Mouse (Mus musculus) Patski (cell line): ENCODE data around the gene Rflna. TPM values are rescaled to one million over a fixed set of nuclear protein-coding genes. Genes with fewer than 3 reads are reported as not detected.

Experiments used
- ATAC-seq: fragments of 100-300 bp; one replicate; pipeline ENCODE4 v1.8.0; 2021
- CTCF ChIA-PET: fragments of 350-600 bp; sonication (Branson Sonifier 250); formaldehyde crosslinking; loops from one replicate; lab custom pipeline; 2022; ENCODE audit warnings: inconsistent platforms; lab: Charles Lee
- POLR2A ChIA-PET: fragments of 350-600 bp; sonication (Branson Sonifier 250); formaldehyde crosslinking; loops from one replicate; lab custom pipeline; 2022; ENCODE audit warnings: antibody characterized with exemption, inconsistent platforms; lab: Charles Lee
- DNase-seq: peaks from one replicate; pipeline ENCODE4 v3.0.0-alpha.2; 2011; ENCODE audit warnings: low read depth, low spot score
- H3K27me3 ChIP-seq: fragments of 371-371 bp; one replicate; pipeline ENCODE4 v1.5.1; 2021
- CTCF ChIP-seq: fragments of 100-300 bp; IDR thresholded peaks from one replicate; pipeline ENCODE4 v1.5.1; 2021
- in situ Hi-C: fragments of 300-500 bp; cut with MboI; formaldehyde crosslinking; loops from 3 replicates; pipeline ENCODE4 v1.11.1; 2018; ENCODE audit warnings: low pct_unique_long_range_greater_than_20kb, mixed read lengths
- polyA plus RNA-seq: library from polyadenylated mRNA; unstranded; gene quantifications from one replicate; pipeline ENCODE4 v1.2.3, GENCODE M21; 2021

The Rflna gene
- polyA plus RNA-seq, 1 experiment from 2014 or later, result 0.13 TPM

DNA sequence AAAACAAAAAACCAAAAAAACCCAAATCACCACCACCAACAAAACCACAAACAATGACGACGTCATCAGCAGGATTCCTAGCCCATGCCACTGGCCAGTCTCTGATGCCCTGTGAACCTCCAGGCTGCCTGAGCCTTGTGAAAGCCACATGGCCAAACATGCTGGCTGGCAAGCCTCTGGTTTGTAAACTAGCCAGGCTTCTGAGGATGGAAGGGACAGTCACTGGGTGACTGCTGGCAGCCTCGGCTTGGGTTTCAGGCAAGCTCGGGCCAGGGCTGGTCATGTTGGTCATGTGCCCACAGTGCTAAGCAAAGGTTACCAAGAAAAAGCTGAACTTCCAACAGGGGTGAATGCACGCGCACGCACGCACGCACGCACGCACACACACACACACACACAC is 18.3 kb downstream of the Rflna start:
- in situ Hi-C loops, result no loop called here
- peak; percentile 64 for DNase-seq
- peak; percentile 22 for ATAC-seq
- CTCF ChIA-PET, result interaction anchor here (1.0 to 3.0 kb wide), 3 partner anchors 14 to 60 kb away, joined by 3 to 11 read pairs (median 4); no protein-coding TSS in a partner anchor
- no peaks in the 10 kb centered on the region for H3K27me3 ChIP-seq
- POLR2A ChIA-PET, result no interaction called here
- TF ChIP-seq CTCF, result no peak

DNA sequence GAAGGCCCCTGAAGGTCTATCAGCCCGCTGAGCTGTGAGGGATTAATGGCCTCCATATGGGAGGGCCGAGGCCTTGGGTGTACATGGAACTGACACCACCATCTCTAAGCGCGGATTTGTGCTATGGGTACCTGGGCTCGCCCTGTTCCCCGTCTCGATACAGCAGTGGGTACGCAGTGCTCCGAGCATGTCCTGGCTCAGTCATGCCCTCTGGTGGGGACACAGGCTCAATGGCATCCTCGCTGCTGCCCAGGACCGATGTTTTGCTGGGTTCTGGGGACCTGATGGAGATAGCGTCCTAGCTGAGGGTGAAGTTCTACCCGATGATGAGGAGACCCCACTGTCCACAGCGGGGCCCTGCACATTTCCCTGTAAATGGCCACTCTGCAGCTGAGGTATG is 21.0 kb downstream of the Rflna start:
- POLR2A ChIA-PET, result interaction anchor here (1.1 kb wide), 1 partner anchor 10 kb away, joined by 3 read pairs; no protein-coding TSS in a partner anchor
- DNase-seq, result no peak
- CTCF ChIA-PET, result interaction anchor here (1.0 to 3.0 kb wide), 5 partner anchors 9 to 245 kb away, joined by 3 to 11 read pairs (median 4); no protein-coding TSS in a partner anchor

DNA sequence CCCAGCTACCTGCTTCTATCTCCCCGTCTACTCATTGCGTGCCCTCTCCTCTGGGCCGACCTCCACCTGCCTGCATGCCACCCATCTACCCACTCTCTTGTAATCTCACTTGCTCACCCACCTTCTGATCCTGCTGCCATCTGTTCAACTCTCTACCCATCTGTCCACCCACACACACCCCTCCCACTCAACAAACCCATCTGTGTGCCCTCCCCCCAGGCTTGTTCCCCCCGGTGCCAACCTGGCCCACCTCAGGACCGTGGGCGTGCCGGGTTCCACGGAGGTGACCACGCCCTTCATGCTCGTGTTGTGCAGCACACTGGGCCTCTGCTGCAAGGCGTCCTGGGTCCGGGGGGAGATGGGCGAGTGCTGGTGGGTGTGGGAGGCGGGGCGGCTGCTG is 25.4 kb downstream of the Rflna start:
- no peak for TF ChIP-seq CTCF
- CTCF ChIA-PET, result interaction anchor here (1.1 kb wide), 1 partner anchor 39 kb away, joined by 3 read pairs; no protein-coding TSS in a partner anchor
- in situ Hi-C loops, result no loop called here
- no peak for DNase-seq
- H3K27me3 ChIP-seq, result no peaks in the 10 kb centered on the region
- POLR2A ChIA-PET, result no interaction called here
- no peak for ATAC-seq

More for the DNA sequence above, 21.0 kb downstream of the Rflna start:
- TF ChIP-seq CTCF, result no peak
- in situ Hi-C loops, result no loop called here
- no peak for ATAC-seq
- H3K27me3 ChIP-seq, result no peaks in the 10 kb centered on the region

DNA sequence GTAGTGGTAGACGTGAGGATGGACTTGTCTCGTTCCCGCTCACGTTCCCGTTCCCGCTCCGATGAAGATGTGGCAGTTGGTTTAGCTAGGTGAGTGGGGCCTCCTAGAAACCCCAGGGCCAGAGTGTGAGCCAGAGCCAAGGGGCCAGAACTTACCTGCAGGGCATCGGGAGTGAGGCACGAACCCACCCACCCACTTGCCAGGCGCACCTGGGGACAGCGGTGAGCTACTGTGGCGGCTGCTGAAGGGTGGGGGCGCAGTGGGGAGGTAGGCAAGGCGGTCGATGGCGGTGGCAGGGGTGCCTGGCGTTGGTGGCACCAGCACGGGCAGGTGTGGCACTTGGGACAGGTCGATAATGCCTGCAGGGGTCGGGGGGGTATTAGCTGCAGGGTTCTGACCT is 25.9 kb downstream of the Rflna start:
- H3K27me3 ChIP-seq, result no peaks in the 10 kb centered on the region
- ATAC-seq (no peak), DNase-seq (no peak)
- TF ChIP-seq CTCF, result no peak
- in situ Hi-C loops, result no loop called here
- POLR2A ChIA-PET, result no interaction called here
- CTCF ChIA-PET, result no interaction called here

DNA sequence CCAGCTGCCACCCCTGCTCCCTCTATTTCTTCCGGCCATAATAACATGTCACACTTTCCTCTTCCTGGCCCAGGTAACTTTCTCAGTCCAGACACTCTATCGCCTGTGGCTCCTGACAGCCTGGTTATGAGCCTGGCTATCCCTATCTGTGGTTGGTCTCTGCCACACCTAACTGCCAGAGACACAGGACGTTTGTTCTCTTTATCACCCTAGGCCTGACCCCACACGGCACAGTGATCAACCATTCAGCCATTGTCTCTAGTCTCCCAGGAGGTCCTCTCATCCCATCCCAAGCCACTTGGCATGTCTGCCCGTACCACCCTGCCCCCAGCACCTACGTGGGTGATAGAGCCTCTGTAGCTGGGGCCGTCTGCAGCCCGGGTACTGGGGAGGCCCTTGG is 33.5 kb downstream of the Rflna start:
- POLR2A ChIA-PET, result no interaction called here
- no peak for TF ChIP-seq CTCF
- CTCF ChIA-PET, result interaction anchor here (1.0 kb wide), 1 partner anchor 19 kb away, joined by 4 read pairs; no protein-coding TSS in a partner anchor
- DNase-seq, result no peak
- ATAC-seq, result no peak
- no peaks in the 10 kb centered on the region for H3K27me3 ChIP-seq
- in situ Hi-C loops, result no loop called here

DNA sequence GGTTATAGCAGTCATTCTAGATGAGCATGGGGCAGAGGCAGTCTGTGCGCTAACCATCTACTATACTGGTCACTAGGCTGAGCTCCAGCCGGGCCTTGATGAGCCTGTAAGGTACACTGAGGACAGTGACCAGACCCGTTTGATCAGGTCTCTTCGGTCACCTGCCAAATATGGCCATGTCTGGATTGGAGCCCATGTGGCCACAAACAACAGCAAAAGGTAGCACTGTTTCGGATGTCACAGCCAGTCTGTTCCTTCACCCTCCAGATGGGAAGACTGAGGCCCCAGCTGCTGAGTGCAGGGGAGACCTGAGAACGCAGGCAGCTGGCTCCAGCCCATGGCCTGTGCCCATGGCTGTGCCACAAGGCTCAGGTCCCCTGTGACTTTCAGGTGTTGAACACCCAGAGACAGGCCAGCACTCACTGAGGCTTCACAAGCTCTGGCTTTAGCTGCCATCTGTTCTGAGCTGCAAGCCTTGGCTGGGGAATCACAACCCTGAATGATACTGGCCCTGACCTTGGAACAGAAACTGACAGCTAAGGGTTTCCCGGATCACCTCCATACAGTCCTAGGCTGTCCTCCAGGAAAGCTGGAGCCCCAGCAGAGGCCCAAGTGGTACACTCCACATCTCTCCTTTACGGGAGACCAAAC is 36.5 kb downstream of the Rflna start:
- no peaks in the 10 kb centered on the region for H3K27me3 ChIP-seq
- DNase-seq (no peak), ATAC-seq (no peak)
- no peak for TF ChIP-seq CTCF
- CTCF ChIA-PET, result interaction anchor here (1.0 to 2.8 kb wide), 2 partner anchors 25 to 27 kb away, joined by 3 to 11 read pairs; no protein-coding TSS in a partner anchor
- in situ Hi-C loops, result no loop called here
- POLR2A ChIA-PET, result interaction anchor here (0.5 to 1.1 kb wide), 3 partner anchors 10 to 182 kb away, joined by 3 read pairs; no protein-coding TSS in a partner anchor

DNA sequence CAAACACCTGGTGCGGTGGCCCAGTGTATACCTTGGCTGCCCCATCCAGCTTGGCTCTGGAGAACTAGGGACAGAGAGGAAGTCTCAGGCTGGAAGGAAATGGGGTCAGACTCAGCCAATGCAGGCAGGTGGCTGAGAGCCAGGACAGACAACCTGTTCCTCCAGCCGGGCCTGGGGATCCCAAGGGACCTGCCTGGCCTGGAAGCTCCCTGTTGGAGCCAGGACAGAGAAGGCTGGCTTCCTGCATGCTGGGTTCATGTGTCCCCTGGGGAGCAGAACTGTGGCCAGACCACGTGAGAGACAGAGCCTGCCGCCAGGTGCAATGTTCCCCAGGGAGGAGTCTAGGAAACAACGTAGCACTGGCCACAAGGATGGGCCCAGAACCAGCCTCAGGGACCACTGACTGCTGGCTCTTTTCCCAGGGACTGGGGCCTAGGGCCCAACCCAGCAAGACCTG is 37.1 kb downstream of the Rflna start:
- POLR2A ChIA-PET, result interaction anchor here (0.5 to 1.1 kb wide), 2 partner anchors 16 to 439 kb away, joined by 3 read pairs; no protein-coding TSS in a partner anchor
- TF ChIP-seq CTCF, result no peak
- DNase-seq (peak; percentile 89), ATAC-seq (peak; percentile 13)
- no peaks in the 10 kb centered on the region for H3K27me3 ChIP-seq
- in situ Hi-C loops, result no loop called here
- CTCF ChIA-PET, result interaction anchor here (0.8 to 2.8 kb wide), 3 partner anchors 15 to 27 kb away, joined by 3 to 11 read pairs (median 3); no protein-coding TSS in a partner anchor

DNA sequence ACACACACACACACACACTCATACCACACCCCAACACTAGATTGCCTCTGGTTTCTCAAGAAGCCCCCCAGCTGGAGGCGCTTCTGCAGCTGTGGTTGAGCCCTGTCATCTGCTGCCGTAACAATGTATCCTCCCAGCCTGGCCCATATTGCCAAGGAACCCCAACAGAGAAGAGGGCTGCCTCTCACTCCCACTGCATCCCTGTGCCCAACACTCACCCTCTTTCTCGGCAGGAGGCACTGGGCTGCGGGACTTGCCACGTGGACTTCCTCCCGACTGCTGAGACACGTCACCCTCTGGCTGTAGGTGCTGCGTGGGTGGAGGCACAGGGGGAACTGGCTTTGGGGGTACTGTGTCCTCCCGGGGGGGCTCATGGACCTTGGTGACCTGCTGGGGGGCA is 38.6 kb downstream of the Rflna start:
- no peak for DNase-seq
- ChIA-PET CTCF (interaction anchor here (0.9 to 2.8 kb wide), 2 partner anchors 25 to 227 kb away, joined by 3 to 11 read pairs; no protein-coding TSS in a partner anchor), POLR2A (no interaction called here)
- ATAC-seq, result no peak
- no peaks in the 10 kb centered on the region for H3K27me3 ChIP-seq
- in situ Hi-C loops, result no loop called here
- TF ChIP-seq CTCF, result no peak

DNA sequence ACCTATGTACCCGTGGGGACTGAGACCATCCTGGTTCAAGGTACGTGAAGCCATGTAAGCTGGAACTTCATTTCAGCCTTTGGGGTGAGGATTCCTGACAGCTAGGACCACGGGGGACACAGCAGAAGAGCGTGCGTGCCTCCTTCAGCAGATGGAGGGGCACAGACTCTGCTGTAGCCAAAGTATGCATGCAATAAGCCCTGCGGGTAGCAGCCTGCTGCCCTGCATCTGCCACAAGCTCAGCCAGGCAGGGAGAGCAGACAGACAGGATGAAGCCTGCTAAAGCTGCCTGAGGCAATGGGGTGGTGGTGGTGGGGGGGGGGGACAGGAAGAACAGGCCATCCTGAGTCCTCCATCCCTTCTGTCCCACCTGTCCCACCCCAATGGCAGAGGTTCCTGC is 40.4 kb downstream of the Rflna start:
- in situ Hi-C loops, result no loop called here
- no peaks in the 10 kb centered on the region for H3K27me3 ChIP-seq
- DNase-seq (no peak), ATAC-seq (no peak)
- CTCF ChIA-PET, result no interaction called here
- POLR2A ChIA-PET, result interaction anchor here (0.6 kb wide), 1 partner anchor 11 kb away, joined by 3 read pairs; no protein-coding TSS in a partner anchor
- TF ChIP-seq CTCF, result no peak

DNA sequence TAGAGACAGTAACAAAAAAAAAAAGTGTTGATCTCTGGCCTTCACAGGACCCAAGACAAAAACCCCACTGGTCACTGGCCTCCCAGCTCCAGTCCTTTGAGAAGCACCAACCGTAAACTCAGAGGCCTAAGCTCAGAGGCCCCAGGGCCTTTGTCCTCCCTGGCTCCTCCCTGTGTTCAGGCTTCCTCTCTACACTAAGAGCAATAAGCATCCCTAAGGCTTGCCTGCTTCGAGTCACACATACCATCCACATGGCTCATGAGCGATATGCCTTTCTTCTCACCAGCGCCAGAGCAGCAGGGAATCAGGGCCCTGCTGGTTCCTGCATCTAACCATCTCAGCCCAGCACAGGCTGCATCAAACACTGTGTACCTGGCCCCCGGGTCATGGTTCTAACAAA is 42.2 kb downstream of the Rflna start:
- ChIA-PET CTCF (interaction anchor here (0.7 to 1.4 kb wide), 3 partner anchors 12 to 128 kb away, joined by 3 to 4 read pairs (median 3); no protein-coding TSS in a partner anchor), POLR2A (no interaction called here)
- ATAC-seq, result peak; percentile 80
- TF ChIP-seq CTCF, result no peak
- in situ Hi-C loops, result no loop called here
- H3K27me3 ChIP-seq, result no peaks in the 10 kb centered on the region
- no peak for DNase-seq

DNA sequence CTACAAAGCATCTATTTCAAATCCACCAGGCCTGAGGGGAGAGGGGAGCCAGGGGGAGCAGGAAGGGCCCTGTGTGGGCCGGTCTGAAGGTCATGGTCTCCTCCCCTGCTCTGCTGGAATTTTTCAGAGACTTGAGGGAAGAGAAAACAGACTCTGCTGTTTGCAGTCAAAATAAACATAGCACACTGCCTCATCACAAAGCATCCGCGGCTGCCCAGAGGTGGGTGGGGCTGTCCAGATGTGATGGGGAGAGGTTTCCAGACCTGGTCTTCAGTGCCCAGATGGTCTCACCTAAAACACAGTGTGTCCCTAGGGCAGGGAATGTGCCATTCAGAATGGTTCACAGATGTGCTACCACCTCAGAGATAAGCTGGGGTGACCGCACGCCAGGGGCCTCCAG is 43.4 kb downstream of the Rflna start:
- ChIA-PET POLR2A (no interaction called here), CTCF (interaction anchor here (1.3 to 1.9 kb wide), 3 partner anchors 10 to 138 kb away, joined by 3 to 6 read pairs (median 5); no protein-coding TSS in a partner anchor)
- no peak for ATAC-seq
- H3K27me3 ChIP-seq, result no peaks in the 10 kb centered on the region
- no peak for TF ChIP-seq CTCF
- DNase-seq, result no peak
- in situ Hi-C loops, result no loop called here
